Mouse (Mus musculus) layer of hippocampus, adult 9-11 months (tissue): ENCODE data around the gene Slc38a2.

Experiments used
- DNase-seq: peaks from one replicate; pipeline ENCODE4 v3.0.0; 2022

Gene Slc38a2

GRCm38 (mm10) chr15:96660590-96661141 is 38.9 kb downstream of the Slc38a2 start:
- no peak for DNase-seq

GRCm38 (mm10) chr15:96658275-96658602 is 41.3 kb downstream of the Slc38a2 start:
- no peak for DNase-seq

- DNase-seq: no peak
These were observed 41.8 kb downstream of the Slc38a2 start for GRCm38 (mm10) chr15:96657576-96658274.

- DNase-seq: no peak
These were observed 44.0 kb downstream of the Slc38a2 start for GRCm38 (mm10) chr15:96655514-96655913.

GRCm38 (mm10) chr15:96654714-96655113 is 44.8 kb downstream of the Slc38a2 start:
- DNase-seq: peak; percentile 44

- DNase-seq: no peak
These were observed 46.5 kb downstream of the Slc38a2 start for GRCm38 (mm10) chr15:96653011-96653410.

GRCm38 (mm10) chr15:96652531-96652930 is 47.0 kb downstream of the Slc38a2 start:
- DNase-seq: no peak

- DNase-seq: no peak
These were observed 52.2 kb downstream of the Slc38a2 start for GRCm38 (mm10) chr15:96647376-96647775.

GRCm38 (mm10) chr15:96642436-96643405 is 56.8 kb downstream of the Slc38a2 start, which contains the start of gene Slc38a1:
Gene Slc38a1 (minus strand): TSS chr15:96642913.
- peak; percentile 61 for DNase-seq

- no peak for DNase-seq
These were observed 57.6 kb downstream of the Slc38a2 start for GRCm38 (mm10) chr15:96641821-96642435.

- peak; percentile 64 for DNase-seq
These were observed 58.3 kb downstream of the Slc38a2 start for GRCm38 (mm10) chr15:96641111-96641820.

GRCm38 (mm10) chr15:96640291-96640985 is 59.1 kb downstream of the Slc38a2 start:
- no peak for DNase-seq

- no peak for DNase-seq
These were observed 59.9 kb downstream of the Slc38a2 start for GRCm38 (mm10) chr15:96639630-96640029.

GRCm38 (mm10) chr15:96638656-96639055 is 60.9 kb downstream of the Slc38a2 start:
- DNase-seq: no peak

GRCm38 (mm10) chr15:96638173-96638572 is 61.4 kb downstream of the Slc38a2 start:
- DNase-seq: no peak
